Mouse (Mus musculus): ENCODE measurements around the gene Fgfr2. TPM values are rescaled to one million over a fixed set of nuclear protein-coding genes. Genes with fewer than 3 reads are reported as not detected.

Gene Fgfr2
- polyA plus RNA-seq, 2 experiments from 2014 or later: not detected

- no peak for ATAC-seq
Observed at GRCm38 (mm10) chr7:132204073-132204612, 919.0 kb downstream of the Fgfr2 start.

DNA sequence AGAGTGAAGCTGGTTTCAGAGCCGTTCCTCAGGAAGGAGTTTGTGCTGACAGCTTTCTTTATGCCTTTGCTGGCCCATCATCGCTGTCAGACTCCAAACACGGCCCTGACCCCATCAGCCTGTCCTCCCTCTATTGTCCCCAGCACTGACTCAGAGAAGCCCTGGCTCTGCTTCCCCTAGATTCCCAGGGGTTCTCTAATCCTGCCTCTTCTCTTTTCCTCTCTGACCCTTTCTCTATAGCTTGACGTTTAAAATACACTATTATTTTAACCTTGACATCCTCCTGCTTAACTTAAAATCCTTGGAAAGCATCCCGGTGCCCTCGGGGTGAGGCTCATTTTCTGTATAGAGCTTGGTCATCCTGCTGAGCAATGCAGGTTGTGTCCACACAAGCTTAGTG, 923.5 kb downstream of the Fgfr2 start:
- ATAC-seq: no peak

DNA sequence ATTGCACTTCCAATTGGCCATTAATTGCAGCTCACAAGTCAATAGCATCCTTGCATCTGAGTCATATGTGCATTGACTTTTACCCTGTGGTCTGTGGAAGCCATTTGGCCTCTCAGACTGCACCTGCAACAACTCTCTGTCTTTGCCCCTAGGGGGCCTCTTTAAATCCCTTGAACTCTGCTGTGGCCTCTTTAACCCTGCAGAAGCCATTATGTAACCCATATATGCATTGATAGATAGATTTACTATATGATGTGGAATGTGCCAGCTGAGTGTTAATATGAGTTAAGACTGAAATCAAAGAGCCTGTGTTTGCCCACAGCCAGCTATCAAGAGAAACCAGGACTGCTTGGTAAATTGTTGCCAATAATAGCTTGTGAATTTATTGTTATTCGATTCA, 924.3 kb downstream of the Fgfr2 start:
- ATAC-seq: no peak

- no peak for ATAC-seq
Observed at GRCm38 (mm10) chr7:132197817-132198475, 925.2 kb downstream of the Fgfr2 start.

- no peak for ATAC-seq
Observed at GRCm38 (mm10) chr7:132196581-132196980, 926.6 kb downstream of the Fgfr2 start.

GRCm38 (mm10) chr7:132193606-132194005, 929.5 kb downstream of the Fgfr2 start:
- ATAC-seq: no peak

DNA sequence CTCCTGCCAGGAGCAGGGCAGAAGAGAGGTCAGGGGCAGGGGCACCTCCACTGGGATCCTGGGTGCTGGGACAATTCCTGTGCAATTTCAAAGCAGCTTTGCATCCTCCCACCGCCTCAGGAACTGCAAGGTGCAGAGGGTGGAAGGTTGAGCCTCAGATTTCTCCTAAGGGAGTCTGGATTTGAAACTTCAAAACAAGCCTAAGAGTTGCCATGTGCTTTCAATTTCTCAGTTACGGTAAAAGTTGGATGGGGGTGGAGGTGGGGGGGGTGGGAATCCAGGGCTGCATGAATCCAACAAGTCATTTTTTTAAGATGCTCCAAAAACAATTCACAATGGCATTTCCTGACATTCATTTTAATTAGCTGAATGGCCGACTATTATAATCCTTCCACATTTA, 935.7 kb downstream of the Fgfr2 start:
- ATAC-seq: no peak

DNA sequence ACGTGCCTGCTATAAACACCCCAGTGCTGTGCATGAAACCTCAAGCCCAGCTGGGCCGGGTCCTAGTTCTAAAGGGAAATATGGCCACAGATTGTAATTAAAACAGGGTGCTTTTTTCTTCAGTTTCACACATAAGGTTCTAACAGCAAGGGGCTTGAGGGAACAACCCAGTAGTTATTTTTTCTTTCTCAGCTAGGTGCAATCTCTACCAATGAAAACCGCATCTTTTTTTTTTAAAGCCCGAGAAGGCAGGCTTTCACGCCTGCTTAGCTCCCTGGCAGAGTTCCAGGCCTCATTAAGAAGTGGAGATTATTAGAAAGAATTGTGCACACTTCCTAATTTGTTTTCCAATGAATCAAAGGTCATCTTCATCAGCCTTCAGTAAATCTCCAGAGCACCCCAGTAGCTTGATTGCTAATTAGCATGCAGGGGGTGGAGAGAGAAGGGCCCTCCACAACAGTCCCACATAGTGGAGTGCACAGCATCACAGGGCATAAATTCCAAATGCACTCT, 939.2 kb downstream of the Fgfr2 start:
- ATAC-seq: no peak

- no peak for ATAC-seq
Observed at GRCm38 (mm10) chr7:132181586-132182198, 941.5 kb downstream of the Fgfr2 start.

- ATAC-seq: no peak
Observed at GRCm38 (mm10) chr7:132181042-132181441, 942.1 kb downstream of the Fgfr2 start.

DNA sequence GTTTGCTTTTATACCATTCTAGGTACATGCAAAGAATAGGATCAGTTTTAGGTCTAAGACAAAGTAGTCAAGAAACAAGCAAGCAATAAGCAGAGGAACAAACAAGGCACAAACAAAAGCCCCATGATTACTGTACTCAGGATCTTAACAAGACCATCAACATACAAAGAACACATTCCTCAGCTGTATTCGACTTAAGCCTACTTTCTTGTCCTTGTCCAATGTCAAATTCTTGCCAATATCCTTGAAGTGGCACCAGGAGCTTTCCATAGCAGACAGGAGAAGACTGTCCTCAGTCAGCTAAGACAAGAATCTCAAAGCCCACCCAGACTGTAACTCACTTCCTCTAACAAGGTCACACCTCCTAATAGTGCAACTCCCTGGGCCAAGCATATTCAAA, 944.1 kb downstream of the Fgfr2 start:
- ATAC-seq: no peak

- ATAC-seq: no peak
Observed at GRCm38 (mm10) chr7:132174787-132175186, 948.4 kb downstream of the Fgfr2 start.

GRCm38 (mm10) chr7:132174296-132174695, 948.9 kb downstream of the Fgfr2 start:
- no peak for ATAC-seq

- no peak for ATAC-seq
Observed at GRCm38 (mm10) chr7:132172220-132172619, 950.9 kb downstream of the Fgfr2 start.

- no peak for ATAC-seq
Observed at GRCm38 (mm10) chr7:132171716-132172115, 951.4 kb downstream of the Fgfr2 start.

GRCm38 (mm10) chr7:132169419-132170169, 953.6 kb downstream of the Fgfr2 start:
- no peak for ATAC-seq

- no peak for ATAC-seq
Observed at GRCm38 (mm10) chr7:132167239-132167638, 955.9 kb downstream of the Fgfr2 start.

- no peak for ATAC-seq
Observed at GRCm38 (mm10) chr7:132162254-132162653, 960.9 kb downstream of the Fgfr2 start.

DNA sequence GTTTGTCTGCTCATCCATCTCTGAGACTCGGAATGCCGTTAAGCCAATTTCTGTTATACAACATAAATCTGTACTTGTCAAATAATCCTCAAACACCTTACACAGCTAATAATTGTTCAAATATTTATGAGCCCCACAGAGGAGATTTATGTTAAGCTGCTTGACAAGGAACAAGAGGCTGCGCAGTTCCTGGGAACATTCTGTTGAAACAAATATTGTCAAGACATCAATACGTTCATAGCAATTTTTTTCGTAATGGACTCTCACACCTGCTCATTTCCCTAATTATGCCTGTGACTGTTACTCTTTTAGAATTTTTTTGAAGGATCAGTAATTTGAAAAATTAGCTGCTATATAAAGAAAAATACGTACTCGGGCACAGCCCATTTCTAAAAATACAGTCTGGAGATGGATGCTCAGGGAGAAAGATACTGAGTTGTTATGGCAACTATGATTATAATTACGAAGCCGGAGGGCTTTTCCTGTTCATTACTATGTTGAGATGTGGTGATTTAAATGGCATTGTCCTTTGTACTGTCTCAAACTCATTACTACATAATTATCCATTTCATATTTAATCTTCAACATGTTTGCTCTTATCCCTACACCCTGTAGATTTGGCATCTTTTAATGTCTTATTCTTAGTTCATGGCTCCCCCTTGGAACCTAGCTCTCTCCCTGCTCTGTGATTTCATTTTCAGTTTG, 964.7 kb downstream of the Fgfr2 start:
- ATAC-seq: no peak

DNA sequence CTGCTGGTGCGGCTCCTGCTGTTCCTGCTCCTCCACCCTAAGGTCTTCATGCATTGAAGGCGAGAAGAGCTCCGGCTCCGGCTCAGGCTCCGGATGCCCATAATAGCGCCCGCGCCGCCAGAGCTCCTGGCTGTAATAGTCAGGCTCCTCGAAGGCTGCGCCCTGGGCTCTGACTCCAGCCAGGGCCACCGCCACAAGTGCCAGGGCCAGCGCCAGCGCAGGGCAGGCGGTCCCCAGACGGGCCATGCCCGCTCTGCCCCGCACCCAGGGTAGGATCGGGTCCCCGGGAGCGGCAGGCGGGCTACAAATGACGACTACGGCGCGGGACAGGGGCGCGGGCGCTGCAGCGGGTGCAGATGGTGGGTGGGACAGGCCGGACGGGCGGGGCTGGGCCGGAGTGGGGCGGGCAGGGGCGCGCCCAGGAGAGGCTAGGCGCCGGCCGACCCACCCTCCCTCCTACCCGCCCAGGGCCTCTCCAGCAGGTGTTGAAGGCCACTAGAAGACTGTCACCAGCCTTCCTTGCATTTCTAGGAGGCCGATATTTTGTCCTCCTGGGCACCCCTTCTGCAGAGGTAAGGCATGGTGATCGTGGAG, 968.7 kb downstream of the Fgfr2 start, which contains the start of gene Cpxm2:
Gene Cpxm2 (minus strand): TSS at position 372 of the 594 bp plus-strand sequence.
- ATAC-seq: no peak

DNA sequence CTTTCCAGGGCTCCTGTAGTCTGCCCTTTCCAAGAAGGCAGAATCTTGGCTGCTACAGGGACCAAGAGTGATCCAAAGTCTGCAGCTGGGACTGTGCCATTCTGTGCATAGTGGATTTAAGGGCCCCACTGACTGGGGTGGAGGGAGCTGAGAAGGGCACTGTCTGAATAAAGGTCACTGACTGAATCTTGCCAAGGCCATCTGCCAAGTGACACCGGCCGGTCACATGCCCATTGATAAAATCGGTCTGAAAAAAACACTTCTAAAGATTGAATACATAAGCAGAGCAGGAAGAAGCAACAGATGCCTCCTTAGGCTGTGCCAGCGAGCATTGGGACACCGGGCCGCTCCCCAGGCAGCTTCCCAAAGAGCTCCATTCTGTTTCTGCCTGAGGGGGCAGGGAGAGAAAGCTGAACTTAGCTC, 969.4 kb downstream of the Fgfr2 start:
- no peak for ATAC-seq

DNA sequence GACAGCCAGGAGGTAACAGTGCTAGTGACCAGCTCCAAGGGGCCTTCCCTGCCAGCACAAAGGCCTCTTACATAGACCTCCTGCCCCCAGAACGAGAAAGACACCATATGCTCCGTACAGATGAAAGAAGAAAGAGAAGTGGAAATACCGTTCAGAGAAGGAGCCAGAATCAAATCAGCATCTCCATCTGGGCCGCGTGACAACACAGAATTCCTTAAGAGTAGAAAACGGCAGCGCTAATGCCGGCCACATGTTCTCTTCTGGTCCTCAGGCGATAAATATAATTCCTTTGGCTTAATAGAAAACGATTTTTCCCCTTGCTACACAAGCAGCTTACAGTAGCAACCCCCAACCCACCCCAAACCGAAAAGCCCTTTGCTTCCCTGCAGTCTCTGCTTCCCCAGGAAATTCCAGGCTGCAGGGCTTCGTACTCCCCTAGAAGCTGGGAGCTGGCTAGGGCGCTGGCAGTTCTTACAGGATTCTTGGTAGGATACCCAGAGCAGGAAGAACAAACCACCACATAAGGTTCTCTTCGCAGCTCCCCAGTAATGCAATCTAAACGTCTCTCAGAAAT, 977.8 kb downstream of the Fgfr2 start:
- ATAC-seq: no peak

Measured in activated CD4-positive, CD25-positive, alpha-beta regulatory T cell, adult 4 months (primary cell).